Mouse (Mus musculus) skeletal muscle tissue, postnatal 0 days (tissue): ENCODE data around the gene Gm3453. TPM values are rescaled to one million over a fixed set of nuclear protein-coding genes. Genes with fewer than 3 reads are reported as not detected.

Experiments
- polyA plus RNA-seq: library from polyadenylated mRNA; unstranded; fragments of >200 nt; fragmentation: Nextera tagmentation; extraction: Ambion mirVana; gene quantifications from 2 replicates; pipeline ENCODE4 v1.2.1, GENCODE M21; 2015

Gm3453 gene
- not detected in 2 replicates for polyA plus RNA-seq

GRCm38 (mm10) chr14:5979037-5979436 lies at the start of gene Gm3453:
Gene Gm3453, minus strand, starts transcription at chr14:5979137.

DNA sequence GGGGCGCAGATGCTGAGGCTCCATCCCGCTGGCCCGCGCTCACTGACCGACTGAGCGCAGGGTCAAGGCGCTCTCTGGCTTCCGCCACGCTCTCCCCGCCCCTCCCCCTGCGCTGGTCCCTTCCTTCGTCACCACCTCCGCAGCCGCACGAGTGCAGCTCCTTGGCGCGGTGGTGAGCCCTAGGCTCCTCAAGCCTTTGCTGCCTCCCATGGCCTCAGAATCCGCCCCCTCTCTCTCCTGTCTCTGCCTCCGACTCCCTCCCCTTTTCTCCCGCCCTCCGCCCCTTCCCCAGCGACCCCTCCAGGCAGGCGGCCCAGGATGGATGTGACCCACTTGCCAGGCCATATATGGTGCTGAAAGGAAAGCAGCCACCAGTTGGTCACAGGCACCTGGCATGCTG lies 17.3 kb downstream of the Gm3453 start, which contains the start of gene Gm3248:
Gene Gm3248 (minus strand): TSS at position 111 of the 400 bp plus-strand sequence.

Other genes starting within 250 kb of the Gm3453 start
- gene Gm3373, start 237.6 kb downstream of the Gm3453 start, polyA plus RNA-seq: 0.29 TPM in 1 of 2 replicates, not detected in the other
- gene Gm3383, start 171.2 kb downstream of the Gm3453 start, polyA plus RNA-seq: 0.49 and 0.60 TPM in 2 replicates
- gene Gm3424, start 148.8 kb downstream of the Gm3453 start, polyA plus RNA-seq: not detected in 2 replicates
- 0.12 and 0.23 TPM in 2 replicates for gene Gm8237, start 98.8 kb downstream of the Gm3453 start, polyA plus RNA-seq
- gene Gm3248, start 17.4 kb downstream of the Gm3453 start, polyA plus RNA-seq: 1.1 TPM in 2 replicates
- gene Gm6337, start 79.1 kb upstream of the Gm3453 start, polyA plus RNA-seq: not detected in 2 replicates
- not detected in 2 replicates for gene Gm8206, start 114.8 kb upstream of the Gm3453 start, polyA plus RNA-seq
- 0.15 and 0.49 TPM in 2 replicates for gene Gm3468, start 129.5 kb upstream of the Gm3453 start, polyA plus RNA-seq
- gene Gm3476, start 146.7 kb upstream of the Gm3453 start, polyA plus RNA-seq: not detected in 2 replicates
- gene Gm21560, start 240.2 kb upstream of the Gm3453 start, polyA plus RNA-seq: not detected in 2 replicates